Mouse (Mus musculus): ENCODE measurements at regions not wholly inside any gene's neighbourhood (a gene's known extent, or its start where the extent isn't known, plus 50 kb on each side); places are given as distances from the start of the nearest gene placed in this dataset.

DNA sequence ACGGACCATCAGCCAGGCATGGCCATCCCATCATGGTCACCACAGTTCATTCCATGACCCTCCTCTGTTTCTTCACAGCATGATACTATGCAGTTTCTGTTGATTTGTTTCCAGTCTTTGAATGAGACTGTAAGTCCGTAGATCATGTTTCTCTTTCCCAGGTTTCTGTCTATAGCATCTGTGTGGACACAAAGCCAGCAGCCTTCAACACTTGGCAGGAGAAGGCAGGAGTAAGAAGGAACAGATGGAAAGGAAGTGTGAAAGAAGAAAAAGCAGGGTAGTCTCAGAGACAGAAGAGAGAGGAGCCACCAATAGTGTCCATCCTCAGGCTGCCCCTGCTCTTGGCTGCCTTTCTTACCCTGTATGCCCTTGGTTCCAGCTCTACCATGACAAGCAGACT is 136.6 kb downstream of the Sp3 start:
- peaks cover 9 to 10% of the 10 kb centered on the region in 2 experiments for H3K27me3 ChIP-seq (ENCODE audit: control insufficient read depth in 1 of 2, insufficient read depth in 2 of 2, low read length in 2 of 2)
- H3K9me3 ChIP-seq (replicated peaks; ENCODE audit: insufficient read depth, low read length): no peaks in the 10 kb centered on the region
- H3K4me3 ChIP-seq (ENCODE audit: control insufficient read depth in 1 of 2, insufficient read depth in 1 of 2, low read depth in 2 of 2, low read length in 2 of 2): no peak overlapping the region
- DNase-seq (ENCODE audit: low read depth, low spot score): no peak
- no peak overlapping the region for H3K9ac ChIP-seq (ENCODE audit: control insufficient read depth, low read depth, low read length, poor library complexity, severe bottlenecking)
- H3K79me2 ChIP-seq (ENCODE audit: control insufficient read depth, insufficient read depth, low read length, poor library complexity): no peaks in the 10 kb centered on the region
- H3K4me1 ChIP-seq (ENCODE audit: control insufficient read depth in 1 of 2, insufficient read depth in 2 of 2, low read length in 2 of 2): peaks cover 0 to 6% of the 10 kb centered on the region in 2 experiments; a peak in 1 of 4 replicates
- H3K36me3 ChIP-seq (ENCODE audit: control insufficient read depth in 1 of 2, insufficient read depth in 2 of 2, low read length in 2 of 2): no peaks in the 10 kb centered on the region
- no peak overlapping the region for H3K27ac ChIP-seq (ENCODE audit: control insufficient read depth, low read depth, low read length)
- TF ChIP-seq ZMIZ1 (IDR thresholded peaks at IDR 0.05; ENCODE audit: low read depth, low read length): no peak
- TF ChIP-seq CTCF (IDR thresholded peaks at IDR 0.05 in 2 of 3, conservative IDR thresholded peaks at IDR 0.05 in 1 of 3; ENCODE audit: control insufficient read depth in 1 of 3, insufficient read depth in 1 of 3, low read depth in 2 of 3, low read length in 3 of 3, poor library complexity in 1 of 3, severe bottlenecking in 1 of 3): no peak
- no peak for TF ChIP-seq USF2 (IDR thresholded peaks at IDR 0.05; ENCODE audit: borderline replicate concordance in 1 of 2, insufficient read depth in 1 of 2, low read depth in 1 of 2, low read length in 2 of 2)
- no peak for TF ChIP-seq MAFK (IDR thresholded peaks at IDR 0.05; ENCODE audit: borderline replicate concordance, low read depth, low read length)
- TF ChIP-seq BHLHE40 (IDR thresholded peaks at IDR 0.05; ENCODE audit: borderline replicate concordance, low read depth, low read length): no peak
- no peak for TF ChIP-seq MAZ (IDR thresholded peaks at IDR 0.05; ENCODE audit: low read depth, low read length)
- TF ChIP-seq RAD21 (IDR thresholded peaks at IDR 0.05; ENCODE audit: low read depth, low read length): no peak
- no peak for TF ChIP-seq JUND (IDR thresholded peaks at IDR 0.05; ENCODE audit: low read depth, low read length)
- TF ChIP-seq ETS1 (IDR thresholded peaks at IDR 0.05; ENCODE audit: low read depth, low read length): no peak
- TF ChIP-seq CHD1 (IDR thresholded peaks at IDR 0.05; ENCODE audit: low read depth, low read length): no peak
- TF ChIP-seq TCF12 (IDR thresholded peaks at IDR 0.05; ENCODE audit: low read depth, low read length): no peak
- no peak for TF ChIP-seq MEF2A (IDR thresholded peaks at IDR 0.05; ENCODE audit: extremely low read depth, insufficient replicate concordance, low read depth, low read length, poor library complexity, severe bottlenecking)
- no peak for TF ChIP-seq MAX (IDR thresholded peaks at IDR 0.05; ENCODE audit: low read length)
- TF ChIP-seq CHD2 (IDR thresholded peaks at IDR 0.05; ENCODE audit: low read length): no peak
- TF ChIP-seq SMC3 (IDR thresholded peaks at IDR 0.05; ENCODE audit: low read depth, low read length): no peak
- TF ChIP-seq SIN3A (IDR thresholded peaks at IDR 0.05; ENCODE audit: low read length): no peak
- no peak for TF ChIP-seq TAL1 (IDR thresholded peaks at IDR 0.05; ENCODE audit: low read length)

DNA sequence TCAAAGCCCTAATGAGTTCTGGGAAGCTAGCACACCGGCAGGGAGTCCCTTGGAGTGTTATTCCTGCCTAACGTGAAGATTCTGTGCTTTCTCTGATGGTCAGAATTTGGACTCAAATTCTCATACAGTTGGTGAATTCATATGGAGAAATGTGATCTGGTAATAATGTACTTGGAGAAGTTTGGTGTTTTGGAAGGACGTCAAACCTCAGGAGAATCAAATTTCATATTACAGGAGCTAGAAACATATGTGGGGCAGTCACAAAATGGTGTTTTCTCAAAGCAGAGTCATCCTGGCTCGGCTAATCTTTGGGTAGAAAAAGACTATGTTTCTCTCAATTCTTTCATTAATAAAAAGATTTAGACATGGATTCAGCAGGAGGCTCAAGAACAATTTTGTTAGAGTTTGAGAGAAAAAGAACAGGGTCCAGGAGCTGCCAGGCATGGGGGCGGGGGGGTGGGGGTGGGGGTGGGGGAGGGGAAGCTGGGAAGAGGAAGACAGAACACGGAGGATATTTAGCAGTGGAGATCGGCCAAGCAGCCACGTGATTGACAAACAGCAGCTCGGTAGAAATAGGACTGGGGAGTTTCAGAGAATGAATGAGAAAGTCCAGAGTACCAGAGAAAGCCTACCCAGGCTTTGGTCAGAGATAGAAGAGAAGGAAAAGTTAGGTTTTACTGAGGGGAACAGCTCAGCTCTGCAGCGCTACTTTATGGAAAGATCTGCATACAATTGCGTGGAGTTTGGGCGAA is 130.6 kb downstream of the Sp3 start:
- no peaks in the 10 kb centered on the region for H3K9me3 ChIP-seq (replicated peaks; ENCODE audit: insufficient read depth, low read length)
- peaks cover 0 to 10% of the 10 kb centered on the region in 2 experiments; a peak in 1 of 4 replicates for H3K4me1 ChIP-seq (ENCODE audit: control insufficient read depth in 1 of 2, insufficient read depth in 2 of 2, low read length in 2 of 2)
- peaks cover 0 to 2% of the 10 kb centered on the region in 2 experiments; a peak in 2 of 4 replicates for H3K36me3 ChIP-seq (ENCODE audit: control insufficient read depth in 1 of 2, insufficient read depth in 2 of 2, low read length in 2 of 2)
- peak overlapping the region; percentile 38; the same call in 1 of the 2 replicates for H3K9ac ChIP-seq (ENCODE audit: control insufficient read depth, low read depth, low read length, poor library complexity, severe bottlenecking)
- H3K79me2 ChIP-seq (ENCODE audit: control insufficient read depth, insufficient read depth, low read length, poor library complexity): no peaks in the 10 kb centered on the region
- peak overlapping the region; percentile 33 to 54 for H3K4me3 ChIP-seq (ENCODE audit: control insufficient read depth in 1 of 2, insufficient read depth in 1 of 2, low read depth in 2 of 2, low read length in 2 of 2)
- H3K27ac ChIP-seq (ENCODE audit: control insufficient read depth, low read depth, low read length): no peak overlapping the region
- DNase-seq (ENCODE audit: low read depth, low spot score): no peak
- TF ChIP-seq USF1 (IDR thresholded peaks at IDR 0.05; ENCODE audit: low read depth, low read length) (peak; percentile 46; the same call in 1 of the 2 replicates), TBP (IDR thresholded peaks at IDR 0.05; ENCODE audit: low read depth, low read length) (no peak)
- H3K27me3 ChIP-seq (ENCODE audit: control insufficient read depth in 1 of 2, insufficient read depth in 2 of 2, low read length in 2 of 2): peaks cover 1 to 2% of the 10 kb centered on the region in 2 experiments; a peak in 2 of 4 replicates

All from MEL (cell line).